Mouse (Mus musculus) midbrain, embryonic 16.5 days (tissue): ENCODE results near the gene Sypl. TPM values are rescaled to one million over a fixed set of nuclear protein-coding genes. Genes with fewer than 3 reads are reported as not detected.

ENCODE experiments used
- ATAC-seq: fragments of 200-750 bp; cut with Nextera tagmentation; 2 replicates; pipeline ENCODE4 v1.8.0; 2017; ENCODE audit warnings: moderate TSS enrichment
- H3K27ac ChIP-seq: fragments of 300-500 bp; sonication (generic); 2 replicates; pipeline ENCODE4 v1.5.1; 2014; ENCODE audit warnings: mild to moderate bottlenecking, low read length, mixed read lengths
- H3K27me3 ChIP-seq: fragments of 300-500 bp; sonication (generic); 2 replicates; pipeline ENCODE4 v1.6.1; 2014; ENCODE audit warnings: low read depth, low read length, mixed read lengths; ENCODE audit not compliant: control insufficient read depth, insufficient read depth
- H3K36me3 ChIP-seq: fragments of 300-500 bp; sonication (generic); 2 replicates; pipeline ENCODE4 v1.6.1; 2014; ENCODE audit warnings: mild to moderate bottlenecking, low read length, moderate library complexity, mixed read lengths; ENCODE audit not compliant: control insufficient read depth, insufficient read depth
- H3K4me1 ChIP-seq: fragments of 300-500 bp; sonication (generic); 2 replicates; pipeline ENCODE4 v1.6.1; 2014; ENCODE audit warnings: mild to moderate bottlenecking, low read length, mixed read lengths; ENCODE audit not compliant: control insufficient read depth, insufficient read depth
- H3K4me2 ChIP-seq: fragments of 300-500 bp; sonication (generic); 2 replicates; pipeline ENCODE4 v1.6.1; 2014; ENCODE audit warnings: mild to moderate bottlenecking, low read length, mixed read lengths
- H3K4me3 ChIP-seq: fragments of 300-500 bp; sonication (generic); 2 replicates; pipeline ENCODE4 v1.5.1; 2014; ENCODE audit warnings: low read depth, mild to moderate bottlenecking, low read length, moderate library complexity, mixed read lengths
- H3K9ac ChIP-seq: fragments of 300-500 bp; sonication (generic); 2 replicates; pipeline ENCODE4 v1.6.1; 2014; ENCODE audit warnings: low read depth, low read length, mixed read lengths
- H3K9me3 ChIP-seq: fragments of 300-500 bp; sonication (generic); replicated peaks from 2 replicates; pipeline ENCODE4 v1.6.1; 2014; ENCODE audit warnings: mild to moderate bottlenecking, low read length, mixed read lengths; ENCODE audit not compliant: control insufficient read depth, poor library complexity, severe bottlenecking
- WGBS: fragments of 180-500 bp; shearing (Covaris S2); extraction: QIAGEN DNeasy Blood & Tissue Kit; methylation state at CpG from one replicate; pipeline ENCODE4 v1.1.7; 2014; 5-methylcytosine and 5-hydroxymethylcytosine counted together
- polyA plus RNA-seq: library from polyadenylated mRNA; unstranded; fragments of >200 nt; fragmentation: Nextera tagmentation; extraction: Ambion mirVana; gene quantifications from 2 replicates; pipeline ENCODE4 v1.2.1, GENCODE M21; 2015

Gene Sypl
- polyA plus RNA-seq, 1 experiment from 2014 or later: 37.5 TPM

DNA sequence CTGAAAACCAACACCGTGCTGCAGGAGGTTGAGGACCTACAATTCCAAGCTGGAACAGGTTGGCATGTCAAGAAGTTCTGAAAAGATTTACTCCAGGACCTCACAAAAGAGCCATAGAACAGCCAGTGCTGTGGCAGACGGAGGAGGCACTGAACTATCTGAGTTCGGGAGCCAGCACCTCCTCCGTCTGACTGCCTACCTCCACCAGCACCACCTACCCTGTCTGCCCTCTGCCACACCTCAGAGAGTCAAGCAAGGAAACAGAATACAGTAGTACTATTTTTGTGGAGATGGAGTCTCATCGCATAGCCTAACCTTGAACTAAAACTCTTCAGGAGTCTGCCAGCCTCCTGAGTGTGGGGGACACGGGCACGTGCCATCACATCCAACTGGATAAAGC is 23.1 kb upstream of the Sypl start:
- ATAC-seq: no peak
- H3K4me2 ChIP-seq: no peak overlapping the region
- no peak overlapping the region for H3K27ac ChIP-seq
- H3K9me3 ChIP-seq: no peaks in the 10 kb centered on the region
- H3K4me3 ChIP-seq: no peak overlapping the region
- H3K4me1 ChIP-seq: peaks cover 13% of the 10 kb centered on the region
- 89% methylated on average over 7 of the region's 7 CpGs for WGBS
- no peak overlapping the region for H3K9ac ChIP-seq
- H3K27me3 ChIP-seq: no peaks in the 10 kb centered on the region
- H3K36me3 ChIP-seq: no peaks in the 10 kb centered on the region

DNA sequence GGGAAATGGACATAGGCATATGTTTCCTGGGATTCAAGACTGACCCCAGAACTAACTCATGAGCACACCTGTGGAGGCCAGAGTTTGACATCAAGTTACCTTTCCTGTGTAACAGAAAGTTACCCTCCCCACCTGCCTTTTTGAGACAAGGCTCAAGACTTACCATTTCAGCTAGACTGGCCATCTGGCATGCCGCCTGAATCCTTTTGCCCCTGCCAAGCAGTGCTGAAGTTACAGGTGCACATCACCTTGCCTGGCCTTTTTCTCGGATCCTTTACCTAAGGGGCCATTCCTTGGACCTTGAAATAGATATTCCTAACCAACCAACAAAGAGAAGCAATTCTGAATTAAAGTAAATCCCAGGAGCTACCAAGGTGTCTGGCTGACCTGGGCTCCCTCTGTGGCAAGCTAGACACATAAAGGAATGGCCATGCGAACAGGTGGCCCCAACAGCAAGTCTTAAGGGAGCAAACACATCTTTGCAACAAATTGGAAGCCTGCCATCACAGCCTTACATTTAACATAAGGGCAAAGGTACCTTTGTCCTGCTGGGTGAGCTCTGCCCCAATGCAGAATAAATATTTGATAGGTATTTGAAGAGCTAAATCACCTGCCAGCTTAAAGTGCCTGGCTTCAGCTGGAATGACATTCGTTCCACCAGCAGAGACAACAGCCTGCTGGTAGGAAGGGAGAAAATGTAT is 17.3 kb upstream of the Sypl start:
- H3K27me3 ChIP-seq: no peaks in the 10 kb centered on the region
- no peaks in the 10 kb centered on the region for H3K4me1 ChIP-seq
- no peak for ATAC-seq
- H3K9ac ChIP-seq: no peak overlapping the region
- 85% methylated on average over 4 of the region's 4 CpGs for WGBS
- no peak overlapping the region for H3K4me3 ChIP-seq
- H3K4me2 ChIP-seq: no peak overlapping the region
- H3K27ac ChIP-seq: no peak overlapping the region
- H3K9me3 ChIP-seq: no peaks in the 10 kb centered on the region
- no peaks in the 10 kb centered on the region for H3K36me3 ChIP-seq

- no peaks in the 10 kb centered on the region for H3K9me3 ChIP-seq
- H3K27me3 ChIP-seq: no peaks in the 10 kb centered on the region
- H3K27ac ChIP-seq: no peak overlapping the region
- WGBS: 89% methylated on average over 4 of the region's 4 CpGs
- H3K4me2 ChIP-seq: no peak overlapping the region
- no peaks in the 10 kb centered on the region for H3K4me1 ChIP-seq
- no peaks in the 10 kb centered on the region for H3K36me3 ChIP-seq
- H3K9ac ChIP-seq: no peak overlapping the region
- ATAC-seq: no peak
- H3K4me3 ChIP-seq: no peak overlapping the region
Observed at GRCm38 (mm10) chr12:32941141-32941540, 12.6 kb upstream of the Sypl start.

DNA sequence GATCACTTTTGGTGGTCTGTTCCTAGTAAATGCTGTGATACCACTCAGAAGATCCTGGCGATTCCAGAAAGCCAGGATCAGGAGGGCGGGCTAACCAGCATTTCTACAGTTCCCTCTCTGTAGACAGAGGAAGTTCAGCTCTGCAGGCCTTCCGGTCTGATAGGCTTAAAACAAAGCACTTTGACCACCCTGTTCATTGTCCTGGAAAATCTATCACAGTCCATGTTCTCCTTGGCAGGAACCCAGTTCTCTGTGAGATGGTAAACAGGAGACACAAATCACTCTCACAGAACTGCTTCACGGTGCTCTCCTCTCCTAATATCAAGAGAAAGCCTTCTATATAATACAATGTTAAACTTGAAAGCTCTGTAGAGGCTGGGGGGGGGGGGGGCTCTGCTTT is 10.3 kb upstream of the Sypl start:
- no peaks in the 10 kb centered on the region for H3K36me3 ChIP-seq
- no peak overlapping the region for H3K4me3 ChIP-seq
- H3K9ac ChIP-seq: no peak overlapping the region
- WGBS: 59% methylated on average over 4 of the region's 4 CpGs
- no peaks in the 10 kb centered on the region for H3K4me1 ChIP-seq
- no peaks in the 10 kb centered on the region for H3K27me3 ChIP-seq
- H3K9me3 ChIP-seq: no peaks in the 10 kb centered on the region
- no peak overlapping the region for H3K4me2 ChIP-seq
- ATAC-seq: no peak
- no peak overlapping the region for H3K27ac ChIP-seq

DNA sequence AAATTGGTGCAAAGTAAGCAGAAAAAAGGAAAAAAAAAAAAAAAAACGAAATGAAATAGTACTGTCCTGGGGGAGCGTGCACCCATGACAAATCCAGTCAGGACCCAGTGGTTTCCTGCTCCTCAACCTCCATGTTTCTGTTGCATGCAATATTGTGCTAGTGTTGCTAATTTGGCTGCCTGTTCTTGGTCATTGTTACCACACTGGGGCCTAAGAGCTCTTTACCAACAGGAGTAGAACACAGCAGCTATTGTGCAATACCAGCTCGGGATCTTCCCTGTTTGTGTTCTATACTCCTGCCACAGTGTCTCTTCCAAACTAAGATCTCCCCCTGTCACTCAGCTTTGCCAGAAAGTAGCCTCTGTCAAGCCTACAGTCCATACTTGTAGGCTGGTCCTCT is 9.7 kb upstream of the Sypl start:
- H3K4me1 ChIP-seq: no peaks in the 10 kb centered on the region
- no peaks in the 10 kb centered on the region for H3K27me3 ChIP-seq
- no peak overlapping the region for H3K4me3 ChIP-seq
- whole genome bisulfite sequencing: 72% methylated on average over 3 of the region's 3 CpGs
- H3K9me3 ChIP-seq: no peaks in the 10 kb centered on the region
- no peak overlapping the region for H3K4me2 ChIP-seq
- H3K9ac ChIP-seq: no peak overlapping the region
- H3K27ac ChIP-seq: no peak overlapping the region
- no peak for ATAC-seq
- no peaks in the 10 kb centered on the region for H3K36me3 ChIP-seq

GRCm38 (mm10) chr12:32944884-32945454 is 8.7 kb upstream of the Sypl start:
- Histone ChIP-seq H3K27ac (no peak overlapping the region), H3K4me1 (no peaks in the 10 kb centered on the region), H3K9ac (no peak overlapping the region), H3K4me2 (no peak overlapping the region), H3K27me3 (no peaks in the 10 kb centered on the region), H3K9me3 (no peaks in the 10 kb centered on the region), H3K4me3 (no peak overlapping the region), H3K36me3 (no peaks in the 10 kb centered on the region)
- no peak for ATAC-seq
- WGBS: 79% methylated on average over 8 of the region's 8 CpGs

DNA sequence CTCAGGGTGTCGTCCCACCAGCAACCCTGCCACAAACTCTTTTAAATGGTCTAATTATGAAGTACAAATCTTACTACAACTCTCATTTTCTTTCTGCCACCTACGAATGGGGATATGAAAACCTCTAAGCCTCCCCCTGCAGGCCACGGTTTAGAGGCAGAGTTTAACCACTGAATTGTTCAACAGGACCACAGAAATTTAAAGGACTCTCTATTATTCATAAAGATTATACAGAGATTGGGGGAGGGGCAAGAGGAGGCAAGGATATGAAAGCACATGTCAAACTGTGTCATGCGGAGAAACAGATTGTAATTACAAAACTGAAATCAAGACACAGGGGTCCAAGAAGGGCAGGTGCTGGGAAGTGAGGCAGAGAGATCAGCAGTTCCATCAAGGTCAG is 7.3 kb upstream of the Sypl start:
- Histone ChIP-seq H3K4me3 (no peak overlapping the region), H3K4me1 (no peaks in the 10 kb centered on the region), H3K4me2 (no peak overlapping the region), H3K9ac (no peak overlapping the region), H3K27ac (no peak overlapping the region), H3K27me3 (no peaks in the 10 kb centered on the region), H3K36me3 (no peaks in the 10 kb centered on the region), H3K9me3 (no peaks in the 10 kb centered on the region)
- no peak for ATAC-seq
- WGBS: 74% methylated on average over 4 of the region's 4 CpGs

- peaks cover 18% of the 10 kb centered on the region for H3K4me1 ChIP-seq
- no peak for ATAC-seq
- H3K36me3 ChIP-seq: no peaks in the 10 kb centered on the region
- no peaks in the 10 kb centered on the region for H3K9me3 ChIP-seq
- no peak overlapping the region for H3K9ac ChIP-seq
- H3K4me3 ChIP-seq: no peak overlapping the region
- no peak overlapping the region for H3K4me2 ChIP-seq
- WGBS: 43% methylated on average over 3 of the region's 3 CpGs
- no peaks in the 10 kb centered on the region for H3K27me3 ChIP-seq
- H3K27ac ChIP-seq: no peak overlapping the region
Observed at GRCm38 (mm10) chr12:32952416-32952815, 1.3 kb upstream of the Sypl start.

DNA sequence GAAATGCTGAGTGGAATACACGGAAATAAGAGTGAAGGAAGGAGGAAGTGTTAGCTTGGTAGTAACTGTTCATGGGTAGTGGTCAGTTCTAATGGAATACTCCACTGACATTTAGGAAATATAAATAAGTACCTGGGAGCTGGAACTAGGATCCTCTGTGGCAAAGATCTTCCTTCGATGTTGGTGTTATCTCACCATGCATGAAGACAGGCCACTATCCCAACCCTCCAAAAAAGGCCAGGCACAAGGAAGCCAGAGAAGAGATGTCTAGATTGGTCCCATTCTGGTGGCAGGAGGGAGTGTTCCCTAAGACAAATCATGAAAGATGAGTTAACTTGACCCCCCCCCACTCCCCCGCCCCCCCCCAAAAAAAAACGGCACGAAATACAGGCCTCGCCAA is 625 bp upstream of the Sypl start:
- H3K4me1 ChIP-seq: peaks cover 18% of the 10 kb centered on the region
- peak overlapping the region; percentile 62 for H3K4me3 ChIP-seq
- ATAC-seq: peak; percentile 5; the same call in 1 of the 2 replicates
- H3K27me3 ChIP-seq: no peaks in the 10 kb centered on the region
- no peaks in the 10 kb centered on the region for H3K9me3 ChIP-seq
- H3K27ac ChIP-seq: peak overlapping the region; percentile 95
- H3K36me3 ChIP-seq: no peaks in the 10 kb centered on the region
- 22% methylated on average over 6 of the region's 6 CpGs for WGBS
- H3K4me2 ChIP-seq: peak overlapping the region; percentile 66
- H3K9ac ChIP-seq: peak overlapping the region; percentile 84
